ENCODE assay signal across 19 mouse cellular contexts in the genomic region with DNA sequence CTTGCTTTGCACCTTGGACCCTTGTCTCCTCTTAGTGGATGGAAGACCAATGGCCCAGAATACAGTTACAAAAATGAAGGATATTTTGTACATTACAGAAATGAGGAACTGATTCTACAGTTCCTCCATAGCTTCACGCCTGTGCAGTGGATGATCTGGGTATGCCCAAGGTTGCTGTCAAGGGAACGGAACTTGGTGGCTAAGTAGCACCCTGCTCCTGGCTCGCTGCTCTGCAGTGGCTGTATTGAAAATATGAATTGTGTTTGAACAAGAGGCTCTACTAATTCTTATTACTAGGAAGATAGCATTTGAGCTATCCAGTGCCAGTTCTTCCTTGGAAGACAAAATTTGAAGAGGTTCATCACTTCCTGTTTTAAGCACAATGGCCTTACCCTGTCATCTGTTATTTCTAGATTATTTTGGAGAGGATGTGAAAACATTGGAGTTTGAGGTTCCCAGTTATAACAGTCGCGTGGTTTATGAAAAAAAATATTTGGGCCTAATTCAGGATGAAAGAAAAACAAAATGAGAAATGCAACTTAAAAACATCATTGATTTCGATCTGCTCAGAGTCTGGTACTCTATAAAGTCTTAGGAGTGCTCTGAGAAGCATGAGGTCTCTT. TPM values are rescaled to one million over a fixed set of nuclear protein-coding genes. Genes with fewer than 3 reads are reported as not detected.
DNase-seq lines count a peak whose midpoint lies in the region; ATAC-seq and TF ChIP-seq lines count a peak whose summit lies in the region.
"Had no signal": no experiment of that assay in that cellular context is flagged by ENCODE, and none has a peak within 500 bp of the region (broad histone marks: within the 10 kb centered on the region; RNA-seq: fewer than 3 reads in every experiment).

No protein-coding gene starts in this region.

- TF ChIP-seq CTCF in bone marrow macrophage, adult 2 months (IDR thresholded peaks at IDR 0.05; ENCODE audit: low read depth, low read length) = no peak

- DNase-seq in heart, adult 9 months (ENCODE audit: low spot score in 2 of 2) = peak; percentile 8 to 37
- no peak for DNase-seq in heart, postnatal 10 days
- peak; percentile 47 for DNase-seq in B cell, adult 2 months
- DNase-seq in retina, postnatal 1 day = no peak
- no peak for DNase-seq in left cerebral cortex, postnatal 4 days
- DNase-seq: cerebellum, adult 9-11 months; kidney, adult 9 months; liver, embryonic 13.5 days; thymus, postnatal 4 days had no signal

- intact Hi-C loops in heart, postnatal 10 days (cut with DNase I) = no loop called here
- intact Hi-C loops in left cerebral cortex, postnatal 4 days (cut with DNase I) = loop anchor here (10.0 kb wide), 1 partner anchor 1489 kb away; no protein-coding TSS in a partner anchor

- peak; percentile 30 for ATAC-seq in megakaryocyte progenitor cell, adult 5-6 weeks (replicated peaks; ENCODE audit: poor library complexity)
- ATAC-seq in erythroblast, adult 5-6 weeks (replicated peaks; ENCODE audit: low FRiP score, poor library complexity, severe bottlenecking) = no peak
- ATAC-seq: CD4-positive, CD25-positive, alpha-beta regulatory T cell, adult 4 months; forebrain, embryonic 16.5 days; intestine, embryonic 15.5 days; midbrain, embryonic 15.5 days had no signal

- no peak for TF ChIP-seq POLR2A in bone marrow macrophage, adult 2 months (IDR thresholded peaks at IDR 0.05; ENCODE audit: borderline replicate concordance, low read depth, low read length)

- peak overlapping the region; percentile 94 for H3K27ac ChIP-seq in bone marrow macrophage, adult 2 months (ENCODE audit: insufficient read depth, low read depth, low read length)
- H3K27ac ChIP-seq: embryonic facial prominence, embryonic 13.5 days; hindbrain, embryonic 14.5 days; intestine, embryonic 15.5 days; limb, embryonic 12.5 days; midbrain, embryonic 15.5 days had no signal

- H3K4me1 ChIP-seq in bone marrow macrophage, adult 2 months (ENCODE audit: control insufficient read depth, insufficient read depth, low read length) = peaks cover 31% of the 10 kb centered on the region
- H3K4me1 ChIP-seq: embryonic facial prominence, embryonic 13.5 days; intestine, embryonic 15.5 days; limb, embryonic 12.5 days; midbrain, embryonic 15.5 days had no signal

- H3K4me3 ChIP-seq in bone marrow macrophage, adult 2 months (ENCODE audit: insufficient read depth, low read length) = no peak overlapping the region
- H3K4me3 ChIP-seq: embryonic facial prominence, embryonic 13.5 days; intestine, embryonic 15.5 days; limb, embryonic 12.5 days; liver, embryonic 13.5 days; midbrain, embryonic 15.5 days had no signal

RNA-seq across cellular contexts. Expression of a gene that starts 41.2 kb away (rescaled TPM):
- 10 to 100 TPM; 28.3 to 31.9 TPM for total RNA-seq in heart, postnatal 10 days (2021)
- 28.8 and 32.5 TPM in 2 replicates for polyA plus RNA-seq in bone marrow macrophage, adult 2 months (2012; ENCODE audit: insufficient read depth, insufficient read length, missing spikeins)
- total RNA-seq in megakaryocyte progenitor cell, adult 5-6 weeks (2015) = 15.5 and 20.7 TPM in 2 replicates
- total RNA-seq in megakaryocyte progenitor cell, adult 5-6 weeks (2017) = 18.9 and 20.6 TPM in 2 replicates
- total RNA-seq in erythroblast, adult 5-6 weeks (2015; ENCODE audit: low replicate concordance) = 3.8 TPM in 2 replicates
- 5.2 and 7.0 TPM in 2 replicates for total RNA-seq in erythroblast, adult 5-6 weeks (2017; ENCODE audit: low replicate concordance)
- 10 to 100 TPM; 80.4 to 82.4 TPM for total RNA-seq in left cerebral cortex, postnatal 4 days (2021)

Comparison
In these comparisons a context has a peak if more than half of its experiments do, and no peak if none do; other contexts are left out.
1. DNase-seq: peak in heart, adult 9 months (2 of 2) and B cell, adult 2 months (2 of 2); none in heart, postnatal 10 days (0 of 2), retina, postnatal 1 day (single experiment) and left cerebral cortex, postnatal 4 days (single experiment).